Mouse (Mus musculus) kidney, adult 2 months (tissue): ENCODE measurements around the gene Naa40. TPM values are rescaled to one million over a fixed set of nuclear protein-coding genes. Genes with fewer than 3 reads are reported as not detected.

Experiments used
- DNase-seq: peaks from one replicate; pipeline ENCODE4 v3.0.0; 2021
- H3K27ac ChIP-seq: fragments of 200-500 bp; 2 replicates; pipeline ENCODE4 v1.5.1; 2012; ENCODE audit warnings: low read depth, low read length, control low read depth, inconsistent platforms; ENCODE audit not compliant: insufficient read depth
- H3K27me3 ChIP-seq: fragments of 200-500 bp; replicated peaks from 2 replicates; pipeline ENCODE4 v1.6.1; 2012; ENCODE audit warnings: mild to moderate bottlenecking, moderate library complexity, low read length, inconsistent platforms; ENCODE audit not compliant: control insufficient read depth, insufficient read depth
- H3K36me3 ChIP-seq: fragments of 200-500 bp; 2 replicates; pipeline ENCODE4 v1.6.1; 2012; ENCODE audit warnings: mild to moderate bottlenecking, moderate library complexity, low read length, inconsistent platforms; ENCODE audit not compliant: control insufficient read depth, insufficient read depth
- H3K4me1 ChIP-seq: fragments of 200-500 bp; 2 replicates; pipeline ENCODE4 v1.6.1; 2011; ENCODE audit warnings: low read length; ENCODE audit not compliant: control insufficient read depth, insufficient read depth
- H3K4me3 ChIP-seq: fragments of 200-500 bp; 2 replicates; pipeline ENCODE4 v1.5.1; 2011; ENCODE audit warnings: mild to moderate bottlenecking, low read depth, low read length, control low read depth; ENCODE audit not compliant: insufficient read depth
- CTCF ChIP-seq: fragments of 200-500 bp; conservative IDR thresholded peaks from 2 replicates; pipeline ENCODE4 v1.5.1; 2011; ENCODE audit warnings: low read depth, mild to moderate bottlenecking, control low read depth, low read length, moderate library complexity, mixed read lengths; ENCODE audit not compliant: insufficient read depth, insufficient read length
- POLR2A ChIP-seq: fragments of 200-500 bp; IDR thresholded peaks from one replicate; pipeline ENCODE4 v1.6.1; 2011; ENCODE audit warnings: low read depth, low read length, control low read depth
- WGBS: fragments of 180-500 bp; shearing (Covaris S2); methylation state at CpG from one replicate; pipeline ENCODE4 v1.1.7; 2018; 5-methylcytosine and 5-hydroxymethylcytosine counted together
- polyA plus RNA-seq: library from polyadenylated mRNA; depleted of rRNA; stranded (reverse); fragments of >200 nt; gene quantifications from 2 replicates; pipeline ENCODE4 v1.2.3, GENCODE M21; 2012

The Naa40 gene
- polyA plus RNA-seq, 1 experiment, result 23.7 TPM

DNA sequence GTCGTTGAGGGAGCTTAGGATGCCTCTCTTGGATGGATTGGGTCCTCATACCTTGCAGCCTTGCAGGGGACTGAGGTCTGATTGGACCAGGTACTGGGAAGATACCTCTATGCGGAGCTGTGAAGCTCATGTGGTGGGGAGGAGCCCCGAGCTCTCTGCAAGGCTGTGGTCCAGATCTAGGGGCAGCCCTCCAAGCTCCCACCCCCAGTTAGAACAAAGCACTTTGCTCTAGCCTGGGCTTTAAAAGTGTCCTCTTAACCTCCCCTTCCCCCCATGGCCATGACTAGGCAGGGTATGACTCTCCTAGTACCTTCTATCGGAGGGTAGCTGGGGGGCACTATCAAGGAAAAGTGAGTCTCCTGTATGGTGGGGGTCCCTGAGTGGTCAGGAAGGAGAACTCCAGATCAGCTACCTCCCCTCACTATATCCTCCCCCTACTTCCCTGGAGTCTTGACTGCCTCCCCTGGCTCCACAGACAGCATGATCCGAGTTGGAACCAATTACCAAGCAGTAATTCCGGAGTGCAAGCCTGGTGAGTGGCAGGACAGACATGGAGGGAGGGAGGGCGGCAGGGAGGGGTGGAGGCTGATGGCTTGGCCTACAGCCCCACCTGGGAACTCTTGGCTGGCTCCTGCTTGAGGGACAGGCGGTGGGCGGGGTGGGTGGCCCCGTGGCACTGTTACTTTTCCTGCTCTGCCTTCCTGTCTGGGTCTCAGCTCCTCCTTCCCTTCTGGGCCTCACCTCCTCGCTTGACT is 28.5 kb upstream of the Naa40 start:
- no peak for DNase-seq

DNA sequence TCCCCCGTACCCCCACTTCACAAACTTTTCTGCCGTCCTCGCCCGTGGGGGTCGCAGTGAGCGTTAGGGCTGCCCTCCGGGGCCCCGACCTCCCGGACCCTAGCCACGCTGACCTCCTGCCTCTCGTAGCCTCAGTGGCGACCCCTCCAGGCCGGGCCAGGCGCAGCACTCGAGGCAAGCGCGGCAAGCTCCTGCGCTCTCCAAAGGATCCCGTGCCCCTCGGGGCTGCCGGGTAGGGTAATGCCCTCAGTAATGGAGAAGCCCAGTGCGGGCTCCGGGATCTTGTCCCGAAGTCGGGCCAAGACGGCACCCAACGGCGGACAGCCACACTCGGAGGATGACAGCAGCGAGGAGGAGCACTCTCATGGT is 27.7 kb upstream of the Naa40 start:
- WGBS, result under 1% methylated on average over 30 of the region's 30 CpGs
- peaks cover 6% of the 10 kb centered on the region; the same call in 1 of the 2 replicates for H3K4me1 ChIP-seq

More for the DNA sequence above, 28.5 kb upstream of the Naa40 start:
- no peaks in the 10 kb centered on the region for H3K36me3 ChIP-seq
- TF ChIP-seq POLR2A (no peak), CTCF (no peak)
- peak overlapping the region; percentile 70 for H3K4me3 ChIP-seq
- no peaks in the 10 kb centered on the region for H3K27me3 ChIP-seq
- H3K27ac ChIP-seq, result no peak overlapping the region
- H3K4me1 ChIP-seq, result peaks cover 6% of the 10 kb centered on the region; the same call in 1 of the 2 replicates
- WGBS, result 45% methylated on average over 11 of the region's 11 CpGs

DNA sequence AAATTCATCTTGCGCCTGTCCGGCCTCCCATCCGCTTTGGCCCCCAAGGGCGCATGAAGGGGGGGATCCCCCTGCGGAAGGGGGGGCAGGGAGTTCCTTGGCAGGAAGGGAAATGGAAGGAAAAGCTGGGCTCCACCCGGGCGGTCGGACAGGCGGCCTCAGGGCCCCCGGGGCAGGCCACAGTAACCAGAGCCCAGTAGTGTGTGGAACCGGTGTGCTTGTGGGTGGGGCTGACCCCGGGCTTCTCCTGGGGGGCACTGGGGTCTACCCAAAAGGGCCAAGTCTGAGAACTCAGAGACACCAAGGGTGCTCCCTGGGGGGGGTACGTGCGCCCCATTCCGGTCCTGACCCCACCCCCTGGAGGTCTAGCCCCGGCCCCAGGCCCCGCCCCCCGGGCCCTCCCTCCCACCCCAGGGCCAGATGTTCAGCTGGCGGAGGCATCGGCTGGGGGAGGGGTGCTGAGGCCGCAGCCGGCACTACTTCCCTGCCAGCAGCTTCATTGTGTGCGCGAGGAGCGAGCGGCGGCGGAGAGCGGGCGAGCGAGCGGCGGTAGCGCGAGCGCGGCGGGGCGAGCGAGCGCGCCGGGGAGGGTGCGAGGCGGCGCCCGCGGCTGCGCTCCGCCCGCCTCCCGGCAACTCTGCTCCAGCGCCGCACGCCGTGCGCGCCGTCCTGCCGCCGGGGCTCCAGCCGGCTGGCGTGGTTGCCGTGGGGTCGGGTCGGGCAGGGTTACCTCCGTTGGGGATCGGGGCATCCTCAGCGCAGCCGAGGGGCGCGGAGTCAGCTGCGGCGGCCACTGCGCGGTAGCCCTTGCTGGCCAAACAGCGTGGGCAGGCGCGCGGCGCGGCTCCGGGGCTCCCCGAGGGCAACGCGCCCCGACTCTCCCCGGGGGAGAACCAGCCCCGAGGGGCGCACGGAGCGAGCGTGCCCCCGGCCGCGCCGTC is 27.1 kb upstream of the Naa40 start:
- Histone ChIP-seq H3K27ac (no peak overlapping the region; the same call in 1 of the 2 replicates), H3K36me3 (no peaks in the 10 kb centered on the region), H3K4me1 (peaks cover 6% of the 10 kb centered on the region; the same call in 1 of the 2 replicates), H3K4me3 (peak overlapping the region; percentile 70), H3K27me3 (no peaks in the 10 kb centered on the region)
- TF ChIP-seq CTCF (no peak), POLR2A (no peak)
- 1% methylated on average over 93 of the region's 97 CpGs for WGBS
- DNase-seq, result peak; percentile 83

More for the DNA sequence above, 27.7 kb upstream of the Naa40 start:
- peak; percentile 51 for DNase-seq
- no peaks in the 10 kb centered on the region for H3K36me3 ChIP-seq
- peak overlapping the region; percentile 70 for H3K4me3 ChIP-seq
- TF ChIP-seq CTCF (peak; percentile 53), POLR2A (no peak)
- H3K27me3 ChIP-seq, result no peaks in the 10 kb centered on the region
- no peak overlapping the region for H3K27ac ChIP-seq

DNA sequence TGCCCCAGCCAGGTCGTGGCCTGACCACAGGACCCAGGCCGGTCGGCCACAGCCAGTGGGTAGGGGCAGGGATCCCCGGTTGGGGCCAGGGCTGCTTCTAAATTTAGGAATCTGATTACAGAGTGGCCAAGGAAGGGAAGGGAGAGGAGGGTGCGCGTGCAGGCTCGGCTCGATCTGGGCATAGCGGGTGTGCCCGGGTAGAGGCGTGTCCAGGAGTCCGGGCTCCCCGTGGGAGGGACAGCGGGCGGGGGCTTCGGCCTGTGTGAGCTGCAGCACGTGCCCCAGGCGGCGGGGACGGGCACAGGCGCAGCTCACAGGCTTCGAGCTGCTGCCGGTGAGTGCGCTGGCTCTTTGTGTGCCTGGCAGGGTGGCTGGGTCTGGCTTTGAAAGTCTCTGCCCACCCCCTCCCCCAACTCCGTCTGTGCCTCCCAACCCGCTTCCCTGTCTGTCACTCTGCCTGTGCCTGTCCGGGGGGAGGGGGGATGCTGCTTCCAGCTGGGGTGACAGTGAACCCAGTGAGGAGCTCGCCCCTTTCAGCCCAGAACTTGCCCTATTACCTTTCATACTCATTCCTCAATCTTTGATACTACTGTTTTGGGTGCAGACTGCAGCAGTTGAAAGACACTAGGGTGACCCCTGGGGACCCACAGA is 26.2 kb upstream of the Naa40 start, which contains the start of gene Rcor2:
Gene Rcor2, plus strand, starts transcription at position 235 of the 651 bp plus-strand sequence.
- H3K27me3 ChIP-seq, result no peaks in the 10 kb centered on the region
- 13% methylated on average over 28 of the region's 28 CpGs for WGBS
- TF ChIP-seq CTCF (no peak), POLR2A (no peak)
- DNase-seq, result peak; percentile 80
- no peaks in the 10 kb centered on the region for H3K36me3 ChIP-seq
- peaks cover 6% of the 10 kb centered on the region; the same call in 1 of the 2 replicates for H3K4me1 ChIP-seq
- H3K27ac ChIP-seq, result no peak within 1 kb of the TSS; the same call in 1 of the 2 replicates
- H3K4me3 ChIP-seq, result peak within 1 kb of the TSS; percentile 70

DNA sequence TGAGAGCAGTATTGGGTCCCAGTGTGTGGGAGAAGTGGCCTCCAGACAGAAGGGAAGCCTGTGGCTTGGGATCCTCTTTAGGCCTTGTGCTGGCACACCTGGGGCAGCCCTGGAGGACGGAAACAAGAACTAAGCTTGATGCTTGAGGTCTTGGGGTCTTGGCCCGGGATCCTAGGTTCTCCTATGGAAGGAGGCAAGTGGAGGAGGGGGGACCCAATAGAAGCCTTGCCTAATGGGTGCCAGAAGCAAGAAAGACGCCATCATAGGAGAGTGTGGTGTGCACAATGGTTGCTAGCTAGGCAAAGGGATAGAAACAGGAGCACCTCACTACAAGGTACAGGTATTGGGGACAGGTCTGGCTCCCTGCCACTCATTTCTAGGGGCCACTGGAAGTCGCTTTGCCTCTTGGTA is 25.4 kb upstream of the Naa40 start:
- Histone ChIP-seq H3K4me1 (peaks cover 6% of the 10 kb centered on the region; the same call in 1 of the 2 replicates), H3K27me3 (no peaks in the 10 kb centered on the region), H3K4me3 (no peak overlapping the region), H3K36me3 (no peaks in the 10 kb centered on the region), H3K27ac (no peak overlapping the region)
- no peak for TF ChIP-seq CTCF
- TF ChIP-seq POLR2A, result no peak
- no peak for DNase-seq
- 80% methylated on average over 4 of the region's 4 CpGs for WGBS

DNA sequence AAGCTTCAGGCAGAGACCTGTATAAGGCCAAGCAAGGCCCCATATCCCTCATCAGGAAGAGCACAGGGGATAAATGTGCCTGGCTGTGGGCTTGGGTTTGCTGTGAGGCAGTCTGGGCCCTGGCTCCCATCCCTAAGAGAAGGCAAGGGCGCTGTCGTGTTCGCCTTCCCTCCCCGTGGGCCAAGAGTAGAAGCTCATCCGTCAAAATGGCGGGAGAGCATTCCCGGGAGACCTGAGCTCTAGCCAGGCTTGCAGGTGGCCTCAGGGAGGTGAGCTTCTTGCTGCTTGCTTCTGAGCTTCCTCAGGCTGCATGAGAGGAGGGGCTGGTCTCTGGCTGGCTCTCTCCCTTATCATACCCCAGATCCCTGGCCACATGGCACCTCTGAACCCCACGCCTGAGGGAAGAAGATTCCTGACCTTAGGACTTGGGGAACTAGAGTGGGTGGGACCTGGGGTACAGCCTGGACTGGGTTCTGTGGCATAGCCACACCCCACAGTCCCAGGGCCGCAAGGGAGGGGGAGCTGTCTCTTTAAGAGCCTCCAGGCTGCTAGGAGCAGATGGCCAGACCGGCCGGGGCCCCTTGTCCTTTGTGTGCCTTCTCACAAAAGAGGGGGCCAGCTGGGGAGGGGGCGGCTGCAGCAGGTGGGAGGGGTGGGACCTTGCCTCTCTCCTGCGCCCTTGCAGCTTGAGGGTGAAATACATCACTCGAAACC is 24.7 kb upstream of the Naa40 start:
- TF ChIP-seq POLR2A, result no peak
- TF ChIP-seq CTCF, result no peak
- Histone ChIP-seq H3K36me3 (no peaks in the 10 kb centered on the region), H3K27ac (no peak overlapping the region), H3K4me3 (no peak overlapping the region), H3K4me1 (peaks cover 6% of the 10 kb centered on the region; the same call in 1 of the 2 replicates), H3K27me3 (no peaks in the 10 kb centered on the region)
- whole genome bisulfite sequencing, result 56% methylated on average over 14 of the region's 14 CpGs
- no peak for DNase-seq
